ENCODE assay signal across 8 mouse cellular contexts in the genomic region with DNA sequence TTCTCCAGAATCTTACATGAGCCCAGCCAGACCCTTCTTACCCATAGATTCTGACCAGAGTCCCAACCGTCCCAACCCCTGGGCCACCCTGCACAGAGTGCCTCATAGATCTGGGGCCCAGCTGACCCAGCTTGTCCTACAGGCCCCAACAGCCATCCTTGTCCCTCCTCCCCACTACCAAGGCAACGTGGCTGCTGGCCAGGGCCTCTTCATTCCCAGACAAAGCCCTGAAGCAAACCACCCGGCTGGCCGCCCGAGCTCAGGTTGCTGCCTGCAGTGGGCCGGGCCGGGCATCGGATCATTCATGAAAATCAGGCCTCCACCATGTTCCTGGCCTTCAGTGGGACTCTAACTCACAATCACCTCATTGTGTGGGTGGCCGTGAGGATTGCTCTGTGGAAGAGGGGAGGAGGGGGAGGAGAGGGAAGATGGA.
DNase-seq lines count a peak whose midpoint lies in the region; ATAC-seq and TF ChIP-seq lines count a peak whose summit lies in the region.

No protein-coding gene starts in this region.

- DNase-seq in intestine, embryonic 14.5 days (ENCODE audit: low spot score): peak; percentile 72
- DNase-seq in cerebellum, adult 11-12 months: peak; percentile 28
- peak; percentile 45 to 47 for DNase-seq in left cerebral cortex, adult 18-20 months (ENCODE audit: low spot score in 2 of 2)
- peak; percentile 84 for DNase-seq in midbrain, embryonic 11.5 days (ENCODE audit: low spot score, missing footprints)
- no peak for DNase-seq in yolk sac, embryonic 10.5 days (ENCODE audit: low spot score)

- peaks cover 30% of the 10 kb centered on the region for H3K4me1 ChIP-seq in intestine, embryonic 14.5 days (replicated peaks; ENCODE audit: control insufficient read depth, insufficient read depth, low read length)
- H3K4me1 ChIP-seq in intestine, postnatal 0 days (replicated peaks; ENCODE audit: control insufficient read depth, insufficient read depth, low read length): no peaks in the 10 kb centered on the region
- H3K4me1 ChIP-seq in forebrain, embryonic 16.5 days (replicated peaks; ENCODE audit: control insufficient read depth, insufficient read depth, low read length): peaks cover 9% of the 10 kb centered on the region; the same call in 1 of the 2 replicates
- H3K4me1 ChIP-seq in midbrain, embryonic 11.5 days (ENCODE audit: control insufficient read depth, insufficient read depth, low read length): peaks cover 12% of the 10 kb centered on the region

- no peak overlapping the region for H3K4me2 ChIP-seq in intestine, embryonic 14.5 days (ENCODE audit: low read length)
- no peak overlapping the region for H3K4me2 ChIP-seq in intestine, postnatal 0 days (replicated peaks; ENCODE audit: low read depth)
- no peak overlapping the region for H3K4me2 ChIP-seq in forebrain, embryonic 16.5 days (ENCODE audit: low read length)
- H3K4me2 ChIP-seq in midbrain, embryonic 11.5 days: no peak overlapping the region

- H3K27me3 ChIP-seq in intestine, embryonic 14.5 days (replicated peaks; ENCODE audit: control insufficient read depth, insufficient read depth, low read length): no peaks in the 10 kb centered on the region
- H3K27me3 ChIP-seq in intestine, postnatal 0 days (replicated peaks; ENCODE audit: control insufficient read depth, insufficient read depth, low read length): no peaks in the 10 kb centered on the region
- H3K27me3 ChIP-seq in forebrain, embryonic 16.5 days (replicated peaks; ENCODE audit: control insufficient read depth, insufficient read depth, low read length): no peaks in the 10 kb centered on the region
- no peaks in the 10 kb centered on the region; the same call in 1 of the 2 replicates for H3K27me3 ChIP-seq in midbrain, embryonic 11.5 days (ENCODE audit: control insufficient read depth, insufficient read depth, low read length)

- H3K27ac ChIP-seq in intestine, embryonic 14.5 days (ENCODE audit: low read depth): peak overlapping the region; percentile 38; the same call in 1 of the 2 replicates
- no peak overlapping the region for H3K27ac ChIP-seq in intestine, postnatal 0 days (ENCODE audit: low read depth, low read length)
- peak overlapping the region; percentile 12; the same call in 1 of the 2 replicates for H3K27ac ChIP-seq in forebrain, embryonic 16.5 days (ENCODE audit: low read length)
- H3K27ac ChIP-seq in midbrain, embryonic 11.5 days (ENCODE audit: low read depth, low read length): no peak overlapping the region

- no peak for TF ChIP-seq CTCF in intestine, postnatal 0 days (IDR thresholded peaks at IDR 0.05; ENCODE audit: low read depth)

- no peak overlapping the region for H3K9ac ChIP-seq in intestine, embryonic 14.5 days (ENCODE audit: low read length)
- H3K9ac ChIP-seq in intestine, postnatal 0 days (ENCODE audit: low read depth, low read length): no peak overlapping the region
- H3K9ac ChIP-seq in forebrain, embryonic 16.5 days (replicated peaks; ENCODE audit: low read depth, low read length): no peak overlapping the region
- no peak overlapping the region for H3K9ac ChIP-seq in midbrain, embryonic 11.5 days (ENCODE audit: low read length)

- no peak overlapping the region for H3K4me3 ChIP-seq in intestine, embryonic 14.5 days (ENCODE audit: low read depth, low read length)
- H3K4me3 ChIP-seq in intestine, postnatal 0 days (ENCODE audit: low read depth, low read length): no peak overlapping the region
- no peak overlapping the region for H3K4me3 ChIP-seq in forebrain, embryonic 16.5 days (replicated peaks; ENCODE audit: low read length)
- no peak overlapping the region for H3K4me3 ChIP-seq in midbrain, embryonic 11.5 days (ENCODE audit: low read depth, low read length)

- H3K9me3 ChIP-seq in intestine, embryonic 14.5 days (ENCODE audit: control insufficient read depth, low read length): no peaks in the 10 kb centered on the region
- no peaks in the 10 kb centered on the region for H3K9me3 ChIP-seq in intestine, postnatal 0 days (ENCODE audit: control insufficient read depth)
- H3K9me3 ChIP-seq in forebrain, embryonic 16.5 days (ENCODE audit: control insufficient read depth, low read length): no peaks in the 10 kb centered on the region
- H3K9me3 ChIP-seq in midbrain, embryonic 11.5 days (ENCODE audit: control insufficient read depth, low read length): no peaks in the 10 kb centered on the region

- 46% methylated on average over 9 of the region's 9 CpGs for WGBS in intestine, embryonic 14.5 days
- WGBS in intestine, postnatal 0 days: 57% methylated on average over 9 of the region's 9 CpGs
- 9% methylated on average over 9 of the region's 9 CpGs for WGBS in forebrain, embryonic 16.5 days
- 62% methylated on average over 9 of the region's 9 CpGs for WGBS in midbrain, embryonic 11.5 days

- no peaks in the 10 kb centered on the region for H3K36me3 ChIP-seq in intestine, embryonic 14.5 days (ENCODE audit: control insufficient read depth, insufficient read depth, low read length)
- H3K36me3 ChIP-seq in intestine, postnatal 0 days (ENCODE audit: control insufficient read depth, insufficient read depth): no peaks in the 10 kb centered on the region
- no peaks in the 10 kb centered on the region for H3K36me3 ChIP-seq in forebrain, embryonic 16.5 days (ENCODE audit: control insufficient read depth, insufficient read depth)
- no peaks in the 10 kb centered on the region for H3K36me3 ChIP-seq in midbrain, embryonic 11.5 days (ENCODE audit: control insufficient read depth, insufficient read depth, low read length)

- 0 out of 2 replicates have a peak, but pooled peaks have one; percentile 28 for ATAC-seq in intestine, embryonic 14.5 days (replicated peaks; ENCODE audit: low FRiP score, low TSS enrichment, low read depth)
- ATAC-seq in intestine, postnatal 0 days: no peak
- peak; percentile 83 for ATAC-seq in forebrain, embryonic 16.5 days
- peak; percentile 56 for ATAC-seq in midbrain, embryonic 11.5 days (ENCODE audit: low FRiP score)
- no peak for ATAC-seq in activated CD4-positive, CD25-positive, alpha-beta regulatory T cell, adult 4 months

Comparison
In these comparisons a context has a peak if more than half of its experiments do, and no peak if none do; other contexts are left out.
1. ATAC-seq: peak in intestine, embryonic 14.5 days (single experiment), forebrain, embryonic 16.5 days (single experiment) and midbrain, embryonic 11.5 days (single experiment); none in intestine, postnatal 0 days (single experiment) and activated CD4-positive, CD25-positive, alpha-beta regulatory T cell, adult 4 months (single experiment).
2. H3K27ac ChIP-seq: peak in intestine, embryonic 14.5 days (single experiment) and forebrain, embryonic 16.5 days (single experiment); none in intestine, postnatal 0 days (single experiment) and midbrain, embryonic 11.5 days (single experiment).